In genomic region chr11:107241678-107242077, GRCm38 (mm10) we compare ENCODE assay signal across 19 mouse cellular contexts. TPM values are rescaled to one million over a fixed set of nuclear protein-coding genes. Genes with fewer than 3 reads are reported as not detected.
DNase-seq lines count a peak whose midpoint lies in the region; ATAC-seq and TF ChIP-seq lines count a peak whose summit lies in the region.
"Had no signal": no experiment of that assay in that cellular context is flagged by ENCODE, and none has a peak within 500 bp of the region (broad histone marks: within the 10 kb centered on the region; RNA-seq: fewer than 3 reads in every experiment).

No protein-coding gene starts in this region.

- no peaks in the 10 kb centered on the region for H3K27me3 ChIP-seq in heart, embryonic 10.5 days (ENCODE audit: insufficient read depth, poor library complexity, severe bottlenecking)
- H3K27me3 ChIP-seq in liver, adult 2 months (ENCODE audit: control insufficient read depth, insufficient read depth, low read length): no peaks in the 10 kb centered on the region
- H3K27me3 ChIP-seq in liver, postnatal 0 days (ENCODE audit: insufficient read depth, low read length): no peaks in the 10 kb centered on the region
- H3K27me3 ChIP-seq in myocyte (ENCODE audit: control insufficient read depth, insufficient read depth, insufficient read length): peaks cover 11% of the 10 kb centered on the region
- H3K27me3 ChIP-seq: heart, embryonic 15.5 days; hindbrain, embryonic 15.5 days; midbrain, embryonic 12.5 days; neural tube, embryonic 13.5 days had no signal

- no peak overlapping the region for H3ac ChIP-seq in myocyte (ENCODE audit: control insufficient read depth, insufficient read length)

- no peak for ATAC-seq in liver, postnatal 0 days
- no peak for ATAC-seq in megakaryocyte-erythroid progenitor cell, adult 5-6 weeks (replicated peaks; ENCODE audit: low FRiP score, low TSS enrichment, poor library complexity, severe bottlenecking)
- ATAC-seq: forebrain, embryonic 14.5 days had no signal

- 83% methylated on average over 7 of the region's 7 CpGs for WGBS in heart, embryonic 10.5 days
- WGBS in liver, adult 2 months: 42% methylated on average over 7 of the region's 7 CpGs
- WGBS in liver, postnatal 0 days (ENCODE audit: insufficient replicate concordance): 73% methylated on average over 7 of the region's 7 CpGs

- no peak overlapping the region for H3K4me3 ChIP-seq in heart, embryonic 10.5 days
- no peak overlapping the region for H3K4me3 ChIP-seq in liver, adult 2 months (ENCODE audit: insufficient read depth, low read depth, low read length)
- H3K4me3 ChIP-seq in liver, postnatal 0 days (ENCODE audit: low read depth, low read length): no peak overlapping the region
- H3K4me3 ChIP-seq in myocyte: no peak overlapping the region
- H3K4me3 ChIP-seq: gastrocnemius, adult 2 months; heart, embryonic 15.5 days; hindbrain, embryonic 15.5 days; midbrain, embryonic 12.5 days; neural tube, embryonic 13.5 days had no signal

- no peak overlapping the region for H3K27ac ChIP-seq in heart, embryonic 10.5 days
- H3K27ac ChIP-seq in liver, adult 2 months (replicated peaks; ENCODE audit: insufficient read depth, low read depth, low read length): no peak overlapping the region
- no peak overlapping the region for H3K27ac ChIP-seq in liver, postnatal 0 days (ENCODE audit: low read depth)
- H3K27ac ChIP-seq: heart, embryonic 15.5 days; hindbrain, embryonic 15.5 days; liver, embryonic 14.5 days; midbrain, embryonic 12.5 days; neural tube, embryonic 13.5 days had no signal

- H3K79me2 ChIP-seq in liver, adult 2 months (ENCODE audit: control insufficient read depth, insufficient read depth, low read length): peaks cover 9% of the 10 kb centered on the region; the same call in 1 of the 2 replicates
- no peaks in the 10 kb centered on the region for H3K79me2 ChIP-seq in myocyte (ENCODE audit: control insufficient read depth, insufficient read depth)

- no peak overlapping the region for H3K9ac ChIP-seq in liver, adult 2 months (ENCODE audit: low read depth, low read length)
- no peak overlapping the region for H3K9ac ChIP-seq in liver, postnatal 0 days (replicated peaks)
- H3K9ac ChIP-seq: heart, embryonic 15.5 days; hindbrain, embryonic 15.5 days; liver, embryonic 14.5 days; midbrain, embryonic 12.5 days; neural tube, embryonic 13.5 days had no signal

- no peak overlapping the region for H3K4me2 ChIP-seq in liver, postnatal 0 days (ENCODE audit: low read depth, low read length)
- no peak overlapping the region for H3K4me2 ChIP-seq in myocyte (ENCODE audit: low read depth)
- H3K4me2 ChIP-seq: heart, embryonic 15.5 days; hindbrain, embryonic 15.5 days; midbrain, embryonic 12.5 days; neural tube, embryonic 13.5 days had no signal

- peaks cover under 1% of the 10 kb centered on the region; the same call in 1 of the 2 replicates for H3K4me1 ChIP-seq in heart, embryonic 10.5 days
- no peaks in the 10 kb centered on the region for H3K4me1 ChIP-seq in liver, adult 2 months (ENCODE audit: control insufficient read depth, insufficient read depth, low read length)
- H3K4me1 ChIP-seq in liver, postnatal 0 days (ENCODE audit: insufficient read depth): no peaks in the 10 kb centered on the region
- H3K4me1 ChIP-seq: neural tube, embryonic 13.5 days had no signal

- TF ChIP-seq EP300 in liver, postnatal 0 days (IDR thresholded peaks at IDR 0.05; ENCODE audit: low read depth): no peak

- peak; percentile 95 for DNase-seq in heart, adult 11 months
- DNase-seq in heart, embryonic 10.5 days (ENCODE audit: low spot score): no peak
- DNase-seq in liver, adult 2 months (ENCODE audit: extremely low read depth, low read depth, low spot score): peak; percentile 93
- no peak for DNase-seq in liver, postnatal 0 days
- peak; percentile 37 for DNase-seq in ZHBTc4 (ENCODE audit: low read depth, low spot score)
- DNase-seq in ovary, postnatal 10 days (ENCODE audit: low spot score): no peak
- DNase-seq: B cell, adult 2 months; cerebellum, adult 9-10 months; layer of hippocampus, adult 9-11 months; lung, postnatal 4 days had no signal

- H3K36me3 ChIP-seq in heart, embryonic 10.5 days: 0 out of 2 replicates have a peak, but pooled peaks cover 2% of the 10 kb centered on the region
- H3K36me3 ChIP-seq in liver, adult 2 months (ENCODE audit: control insufficient read depth, insufficient read depth, low read length): no peaks in the 10 kb centered on the region
- peaks cover 17% of the 10 kb centered on the region for H3K36me3 ChIP-seq in liver, postnatal 0 days (replicated peaks; ENCODE audit: insufficient read depth, low read length)
- no peaks in the 10 kb centered on the region for H3K36me3 ChIP-seq in myocyte (ENCODE audit: control insufficient read depth, insufficient read depth)
- H3K36me3 ChIP-seq: heart, embryonic 15.5 days; hindbrain, embryonic 15.5 days had no signal

- H3K9me3 ChIP-seq in heart, embryonic 10.5 days: no peaks in the 10 kb centered on the region
- H3K9me3 ChIP-seq in liver, postnatal 0 days (ENCODE audit: low read length): no peaks in the 10 kb centered on the region
- H3K9me3 ChIP-seq: heart, embryonic 15.5 days; hindbrain, embryonic 15.5 days; neural tube, embryonic 13.5 days had no signal

- no peak for TF ChIP-seq POLR2A in liver, adult 2 months (IDR thresholded peaks at IDR 0.05; ENCODE audit: extremely low read depth, insufficient read depth, low read length)
- TF ChIP-seq POLR2A in myocyte (IDR thresholded peaks at IDR 0.05; ENCODE audit: insufficient read length, low read depth): no peak

- no peak for TF ChIP-seq CTCF in liver, adult 2 months (IDR thresholded peaks at IDR 0.05; ENCODE audit: low read depth, low read length)
- no peak for TF ChIP-seq CTCF in liver, postnatal 0 days (IDR thresholded peaks at IDR 0.05; ENCODE audit: low read depth)

TF ChIP-seq in myocyte, 11 proteins besides CTCF, POLR2A, EP300 and RAD21:
- TF ChIP-seq MAX (IDR thresholded peaks at IDR 0.05; ENCODE audit: low read depth) (no peak), USF1 (IDR thresholded peaks at IDR 0.05; ENCODE audit: low read depth) (peak; percentile 33)

RNA-seq across cellular contexts. Expression of gene Nol11, which starts 52.5 kb away (rescaled TPM):
- 59.5 and 63.0 TPM in 2 replicates for polyA plus RNA-seq in heart, embryonic 10.5 days (2016; fragmentation: Nextera tagmentation; extraction: Ambion mirVana)
- total RNA-seq in liver, adult 2 months (2014; rRNA removed): 9.0 and 10.1 TPM in 2 replicates
- polyA plus RNA-seq in liver, adult 2 months (2012; rRNA removed): 4.1 and 4.6 TPM in 2 replicates
- polyA plus RNA-seq in liver, postnatal 0 days (2015; fragmentation: Nextera tagmentation; extraction: Ambion mirVana): 10.7 and 11.7 TPM in 2 replicates
- 20.0 TPM for polyA plus RNA-seq in myocyte (2012; fragmentation: generic; extraction: Trizol)
- 75.7 and 106 TPM in 2 replicates for total RNA-seq in megakaryocyte-erythroid progenitor cell, adult 5-6 weeks (2014; fragmentation: Nextera tagmentation)
- 73.9 and 74.6 TPM in 2 replicates for total RNA-seq in megakaryocyte-erythroid progenitor cell, adult 5-6 weeks (2017)

Comparison
In these comparisons a context has a peak if more than half of its experiments do, and no peak if none do; other contexts are left out.
1. DNase-seq: peak in heart, adult 11 months (single experiment), liver, adult 2 months (single experiment) and ZHBTc4 (single experiment); none in heart, embryonic 10.5 days (single experiment), liver, postnatal 0 days (single experiment) and ovary, postnatal 10 days (single experiment).